Mouse (Mus musculus) layer of hippocampus, postnatal 10 days (tissue): Measurements from ENCODE around the gene Rab19. TPM values are rescaled to one million over a fixed set of nuclear protein-coding genes. Genes with fewer than 3 reads are reported as not detected.
"Not testable (repeated sequence)": the region's sequence is repeated elsewhere in the genome, so short reads cannot be mapped to it uniquely, and the experiment has no call there.

Source experiments
- DNase-seq, 2 experiments: peaks; one replicate each; pipeline ENCODE4 v3.0.0; 2021; ENCODE audit warnings: low spot score in 2 of 2
- total RNA-seq, 2 experiments: library from RNA; stranded (reverse); gene quantifications; 2 replicates each; pipeline ENCODE4 v1.2.3; 2021

Rab19 gene
- total RNA-seq, 2 experiments from 2014 or later: not detected

DNA sequence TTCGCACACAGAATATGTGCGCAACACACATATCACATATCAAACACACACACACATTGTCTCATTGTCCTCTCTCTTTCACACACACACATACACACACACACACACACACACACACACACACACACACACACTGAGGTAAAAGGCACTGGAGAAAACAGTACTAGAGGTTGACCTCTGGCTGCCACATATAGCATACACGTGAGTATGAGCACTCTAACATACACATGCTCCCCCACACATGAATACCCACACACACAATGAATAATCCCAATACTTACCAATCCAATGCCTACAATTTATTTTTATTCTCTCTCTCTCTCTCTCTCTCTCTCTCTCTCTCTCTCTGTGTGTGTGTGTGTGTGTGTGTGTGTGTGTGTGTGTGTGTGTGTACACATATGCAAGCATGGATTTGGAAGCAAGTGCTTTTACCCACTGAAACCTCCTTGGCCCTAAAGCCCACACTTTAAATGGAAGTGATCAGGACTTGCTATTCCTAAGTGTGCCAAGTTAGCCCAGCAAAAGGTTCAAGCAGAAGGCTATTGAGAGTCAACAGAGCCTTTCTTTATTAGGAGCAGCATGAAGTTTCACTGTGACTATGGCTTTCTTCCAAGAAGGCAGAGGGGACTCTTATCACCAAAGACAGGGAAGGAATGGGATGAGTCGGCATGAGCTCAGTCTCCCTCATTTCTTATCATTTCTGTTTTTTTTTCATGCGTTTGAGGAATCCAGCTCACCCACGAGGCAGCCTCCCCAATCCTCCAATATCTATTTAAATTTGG lies 48.2 kb downstream of the Rab19 start:
- DNase-seq: no peak

GRCm38 (mm10) chr6:39430722-39431121 lies 49.7 kb downstream of the Rab19 start:
- no peak for DNase-seq

DNA sequence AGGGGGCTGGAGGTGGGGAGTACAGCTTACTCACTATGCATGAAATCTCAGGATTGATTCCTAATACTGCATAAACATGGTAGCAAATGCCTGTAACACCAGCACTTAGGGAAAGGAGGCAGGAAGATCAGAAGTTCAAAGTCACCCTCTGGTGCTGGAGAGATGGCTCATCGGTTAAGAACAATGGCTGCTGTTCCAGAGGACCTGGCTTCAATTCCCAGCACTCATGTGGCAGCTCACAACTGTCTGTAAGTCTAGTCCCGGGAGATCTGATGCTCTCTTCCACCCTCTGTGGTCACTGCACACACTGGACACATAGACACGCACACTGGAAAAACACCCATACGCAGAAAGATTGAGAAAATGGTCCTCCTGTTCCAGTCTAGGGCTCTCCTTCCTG lies 52.2 kb downstream of the Rab19 start:
- no peak for DNase-seq

DNA sequence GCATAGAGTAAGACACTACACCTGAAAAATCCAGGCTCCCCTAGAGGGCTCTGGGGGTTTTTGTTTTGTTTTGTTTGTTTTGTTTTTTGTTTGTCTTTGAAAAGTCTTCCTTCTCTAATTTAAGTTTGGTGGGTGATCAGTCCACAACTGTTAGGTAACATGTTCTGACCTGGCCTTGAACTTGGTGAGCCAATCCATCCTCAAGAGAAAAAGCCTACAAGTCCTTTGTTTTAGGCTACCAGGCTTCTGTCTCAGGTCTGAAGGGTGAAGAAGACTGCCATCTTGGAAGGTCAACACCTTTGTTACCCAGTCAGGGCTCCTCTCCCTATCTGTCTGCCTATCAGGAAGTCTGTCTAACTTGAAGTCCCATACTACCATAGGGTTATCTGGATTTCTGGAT lies 52.7 kb downstream of the Rab19 start:
- DNase-seq: no peak

- DNase-seq: no peak
Measured at GRCm38 (mm10) chr6:39434111-39434885, 53.3 kb downstream of the Rab19 start.

DNA sequence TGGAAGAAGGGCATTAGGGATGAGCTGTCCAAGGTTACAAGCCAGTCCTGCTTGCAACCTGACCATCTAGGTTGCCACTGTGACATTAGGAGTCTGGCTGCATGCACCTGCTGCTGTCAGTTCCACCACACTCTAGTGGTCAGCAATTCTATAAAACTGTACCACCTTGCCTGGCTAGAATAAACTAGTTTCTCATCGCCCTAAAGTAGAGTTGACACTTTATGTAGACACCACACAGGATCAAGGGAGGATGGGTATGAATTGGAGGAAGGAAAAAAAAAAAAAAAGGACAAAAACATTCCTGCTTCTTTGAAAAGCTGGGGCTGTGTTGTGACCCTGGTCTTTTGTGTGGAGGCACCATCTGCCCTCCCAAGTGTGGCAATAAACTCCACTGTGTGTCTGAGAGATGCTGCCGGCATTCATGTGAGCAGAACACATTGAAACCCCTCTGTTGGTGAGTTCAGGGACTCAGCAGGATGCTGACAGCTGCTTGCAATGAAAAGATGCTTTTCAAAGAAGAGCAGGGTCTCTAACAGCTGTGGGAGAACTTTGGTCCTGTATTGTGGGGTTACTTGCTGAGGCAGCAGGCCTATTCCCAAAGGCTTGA lies 54.0 kb downstream of the Rab19 start:
- no peak for DNase-seq

DNA sequence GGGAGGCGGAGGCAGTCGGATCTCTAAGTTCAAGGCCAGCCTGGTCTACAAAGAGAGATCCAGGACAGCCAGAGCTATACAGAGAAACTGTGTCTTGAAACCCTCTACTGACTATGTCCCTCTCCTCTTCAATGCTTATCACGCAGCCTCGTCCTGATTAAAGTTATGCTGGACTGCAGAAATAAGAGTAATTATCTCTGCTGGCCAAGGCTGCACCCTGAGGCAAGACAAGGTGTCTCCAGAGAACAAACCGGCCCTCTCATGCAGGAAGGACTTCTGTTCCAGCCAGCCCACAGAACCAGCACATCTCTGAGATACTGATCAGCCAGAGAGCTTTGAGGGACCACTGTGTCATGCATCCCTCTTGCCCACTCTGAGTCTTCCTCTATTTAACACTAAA lies 54.9 kb downstream of the Rab19 start:
- DNase-seq: no peak

DNA sequence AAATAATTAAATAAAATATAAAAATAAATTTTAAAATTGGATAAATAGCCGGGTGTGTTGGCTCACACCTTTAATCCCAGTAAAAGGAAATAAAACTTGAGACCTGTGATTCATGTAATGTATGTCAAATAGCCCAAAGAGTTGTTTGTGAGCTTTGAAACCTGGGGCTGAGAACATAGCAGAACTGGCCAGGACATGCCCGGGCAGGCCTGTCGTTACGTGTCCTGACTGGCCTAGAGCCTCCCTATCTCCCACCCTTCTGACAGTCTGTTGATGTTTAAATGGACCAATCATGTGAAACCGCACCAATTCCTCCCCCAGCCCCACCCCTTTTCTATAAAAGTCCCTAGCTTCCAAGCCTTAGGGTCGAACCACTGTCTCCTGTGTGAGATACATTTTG lies 56.5 kb downstream of the Rab19 start:
- DNase-seq: not testable (repeated sequence)

Other genes starting within 250 kb of the Rab19 start
- 10 to 100 TPM; 17.4 to 17.5 TPM for gene Kdm7a, start 174.4 kb upstream of the Rab19 start, total RNA-seq
- gene Slc37a3, start 3.5 kb upstream of the Rab19 start, total RNA-seq: 10 to 100 TPM; 74.6 to 85.4 TPM
- 100 to 1,000 TPM; 163 to 165 TPM for gene Mkrn1, start 39.3 kb downstream of the Rab19 start, total RNA-seq
- 10 to 100 TPM; 33.3 to 33.6 TPM for gene Dennd2a, start 176.7 kb downstream of the Rab19 start, total RNA-seq
- gene Adck2, start 192.7 kb downstream of the Rab19 start, total RNA-seq: 10 to 100 TPM; 26.4 to 28.1 TPM
- not detected for gene Gm42420, start 204.6 kb downstream of the Rab19 start, total RNA-seq
- gene Ndufb2, start 211.4 kb downstream of the Rab19 start, total RNA-seq: 100 to 1,000 TPM; 183 to 201 TPM